Mouse (Mus musculus): ENCODE results near the gene Pcsk2. TPM values are rescaled to one million over a fixed set of nuclear protein-coding genes. Genes with fewer than 3 reads are reported as not detected.
A peak's percentile ranks its signal among the peaks of the same experiment; 100 is the strongest.

The Pcsk2 gene
- polyA plus RNA-seq, 1 experiment from 2014 or later = 0.92 TPM

GRCm38 (mm10) chr2:143546412-143547211 is 656 bp downstream of the Pcsk2 start:
- Histone ChIP-seq H3K9ac (ENCODE audit: low read depth, low read length) (no peak overlapping the region), H3K36me3 (ENCODE audit: insufficient read depth, low read length) (no peaks in the 10 kb centered on the region), H3K4me3 (replicated peaks; ENCODE audit: low read depth, low read length) (peak overlapping the region; percentile 32), H3K27me3 (ENCODE audit: insufficient read depth, low read length) (peaks cover 32% of the 10 kb centered on the region), H3K9me3 (replicated peaks; ENCODE audit: low read length) (no peaks in the 10 kb centered on the region; the same call in 1 of the 2 replicates), H3K4me1 (replicated peaks; ENCODE audit: insufficient read depth, low read length) (0 out of 2 replicates have a peak, but pooled peaks cover 6% of the 10 kb centered on the region), H3K27ac (no peak overlapping the region), H3K4me2 (ENCODE audit: low read length) (peak overlapping the region; percentile 67)
- DNase-seq (ENCODE audit: low spot score) = peak; percentile 42
- WGBS = 1% methylated on average over 33 of the region's 33 CpGs
- TF ChIP-seq CTCF (IDR thresholded peaks at IDR 0.05; ENCODE audit: low read depth) = no peak
- ATAC-seq (replicated peaks; ENCODE audit: low FRiP score, low read depth) = no peak

DNA sequence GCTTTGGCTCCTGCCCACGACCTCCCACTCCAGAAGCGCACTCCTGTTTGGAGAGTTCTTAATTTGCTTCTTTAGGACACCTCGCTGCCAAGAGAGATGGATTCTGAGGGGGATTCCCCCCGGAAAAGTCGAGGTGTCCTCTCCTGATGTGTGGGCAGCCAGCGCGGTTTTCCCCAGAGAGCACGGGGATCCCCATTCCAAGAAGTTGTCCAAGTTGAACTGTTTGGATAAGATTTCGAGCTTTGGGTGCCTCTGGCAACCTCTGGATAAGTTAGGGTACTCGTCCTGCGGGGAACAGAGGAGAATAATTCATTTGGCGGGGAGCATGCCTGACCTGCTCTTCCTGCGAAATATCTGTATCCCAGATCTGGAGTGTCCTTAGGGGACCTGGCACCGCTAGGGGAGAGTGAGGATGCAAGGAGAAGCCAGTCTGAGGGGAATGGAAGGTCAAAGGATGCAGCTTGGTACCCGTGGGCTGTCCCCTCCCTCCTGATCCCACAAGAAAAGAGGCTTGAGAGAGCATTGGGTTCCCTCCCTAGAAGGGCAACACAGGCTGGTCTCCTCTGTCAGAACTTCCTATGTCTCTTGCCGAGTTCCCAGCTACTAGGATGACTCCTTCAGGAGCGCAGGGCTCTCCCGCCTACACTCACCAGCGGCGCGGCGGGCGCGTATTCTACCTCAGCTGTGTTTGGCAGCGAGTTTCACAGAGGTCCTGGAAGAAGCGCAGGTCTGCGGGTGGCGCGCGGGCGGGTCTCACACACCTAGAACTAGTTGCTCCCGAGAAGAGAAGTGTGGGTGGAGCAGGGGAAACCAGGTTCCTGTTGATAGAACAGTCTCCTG is 1.5 kb downstream of the Pcsk2 start:
- no peaks in the 10 kb centered on the region; the same call in 1 of the 2 replicates for H3K9me3 ChIP-seq (replicated peaks; ENCODE audit: low read length)
- 0 out of 2 replicates have a peak, but pooled peaks cover 6% of the 10 kb centered on the region for H3K4me1 ChIP-seq (replicated peaks; ENCODE audit: insufficient read depth, low read length)
- H3K27ac ChIP-seq = no peak overlapping the region
- H3K4me2 ChIP-seq (ENCODE audit: low read length) = no peak overlapping the region
- WGBS = 2% methylated on average over 32 of the region's 32 CpGs
- no peak overlapping the region for H3K9ac ChIP-seq (ENCODE audit: low read depth, low read length)
- TF ChIP-seq CTCF (IDR thresholded peaks at IDR 0.05; ENCODE audit: low read depth) = no peak
- ATAC-seq (replicated peaks; ENCODE audit: low FRiP score, low read depth) = no peak
- no peak for DNase-seq (ENCODE audit: low spot score)
- H3K27me3 ChIP-seq (ENCODE audit: insufficient read depth, low read length) = peaks cover 32% of the 10 kb centered on the region
- no peaks in the 10 kb centered on the region for H3K36me3 ChIP-seq (ENCODE audit: insufficient read depth, low read length)
- H3K4me3 ChIP-seq (replicated peaks; ENCODE audit: low read depth, low read length) = no peak overlapping the region

DNA sequence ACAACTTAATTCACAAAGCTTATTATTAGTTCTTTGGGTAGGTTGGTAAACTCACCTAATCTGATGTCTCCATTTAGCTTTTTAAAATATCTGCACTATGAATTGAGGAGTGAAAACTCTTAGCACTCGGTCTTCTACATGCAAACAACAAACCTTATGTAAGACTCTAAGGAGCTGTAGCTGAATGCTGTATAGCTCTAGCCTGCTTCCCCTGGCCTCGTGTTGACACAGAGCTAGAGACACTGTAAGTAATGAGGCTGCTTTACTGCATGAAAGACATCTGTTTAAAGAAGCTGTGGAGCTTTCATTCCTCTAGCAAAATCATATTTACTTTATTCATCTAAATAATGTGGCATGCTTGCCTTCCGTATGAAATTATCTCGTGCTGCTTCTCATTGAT is 14.4 kb downstream of the Pcsk2 start:
- no peak for DNase-seq (ENCODE audit: low spot score)
- Histone ChIP-seq H3K9ac (ENCODE audit: low read depth, low read length) (no peak overlapping the region), H3K4me1 (replicated peaks; ENCODE audit: insufficient read depth, low read length) (no peaks in the 10 kb centered on the region), H3K4me3 (replicated peaks; ENCODE audit: low read depth, low read length) (no peak overlapping the region), H3K9me3 (replicated peaks; ENCODE audit: low read length) (no peaks in the 10 kb centered on the region), H3K27me3 (ENCODE audit: insufficient read depth, low read length) (no peaks in the 10 kb centered on the region), H3K4me2 (ENCODE audit: low read length) (no peak overlapping the region), H3K36me3 (ENCODE audit: insufficient read depth, low read length) (no peaks in the 10 kb centered on the region), H3K27ac (no peak overlapping the region)
- TF ChIP-seq CTCF (IDR thresholded peaks at IDR 0.05; ENCODE audit: low read depth) = no peak
- WGBS = 68% methylated on average over 4 of the region's 4 CpGs
- ATAC-seq (replicated peaks; ENCODE audit: low FRiP score, low read depth) = no peak

- Histone ChIP-seq H3K4me3 (replicated peaks; ENCODE audit: low read depth, low read length) (no peak overlapping the region), H3K9me3 (replicated peaks; ENCODE audit: low read length) (no peaks in the 10 kb centered on the region), H3K27ac (no peak overlapping the region), H3K36me3 (ENCODE audit: insufficient read depth, low read length) (no peaks in the 10 kb centered on the region), H3K4me2 (ENCODE audit: low read length) (no peak overlapping the region), H3K9ac (ENCODE audit: low read depth, low read length) (no peak overlapping the region), H3K4me1 (replicated peaks; ENCODE audit: insufficient read depth, low read length) (no peaks in the 10 kb centered on the region), H3K27me3 (ENCODE audit: insufficient read depth, low read length) (no peaks in the 10 kb centered on the region)
- DNase-seq (ENCODE audit: low spot score) (no peak), ATAC-seq (replicated peaks; ENCODE audit: low FRiP score, low read depth) (no peak)
- 78% methylated on average over 2 of the region's 2 CpGs for WGBS
- TF ChIP-seq CTCF (IDR thresholded peaks at IDR 0.05; ENCODE audit: low read depth) = no peak
Measured at GRCm38 (mm10) chr2:143565062-143565461, 19.1 kb downstream of the Pcsk2 start.

- Histone ChIP-seq H3K27ac (no peak overlapping the region), H3K36me3 (ENCODE audit: insufficient read depth, low read length) (no peaks in the 10 kb centered on the region), H3K9me3 (replicated peaks; ENCODE audit: low read length) (no peaks in the 10 kb centered on the region), H3K9ac (ENCODE audit: low read depth, low read length) (no peak overlapping the region), H3K4me3 (replicated peaks; ENCODE audit: low read depth, low read length) (no peak overlapping the region), H3K4me2 (ENCODE audit: low read length) (no peak overlapping the region), H3K4me1 (replicated peaks; ENCODE audit: insufficient read depth, low read length) (no peaks in the 10 kb centered on the region), H3K27me3 (ENCODE audit: insufficient read depth, low read length) (no peaks in the 10 kb centered on the region)
- DNase-seq (ENCODE audit: low spot score) = no peak
- no peak for ATAC-seq (replicated peaks; ENCODE audit: low FRiP score, low read depth)
- 74% methylated on average over 6 of the region's 6 CpGs for WGBS
- TF ChIP-seq CTCF (IDR thresholded peaks at IDR 0.05; ENCODE audit: low read depth) = no peak
Measured at GRCm38 (mm10) chr2:143565961-143566360, 20.0 kb downstream of the Pcsk2 start.

DNA sequence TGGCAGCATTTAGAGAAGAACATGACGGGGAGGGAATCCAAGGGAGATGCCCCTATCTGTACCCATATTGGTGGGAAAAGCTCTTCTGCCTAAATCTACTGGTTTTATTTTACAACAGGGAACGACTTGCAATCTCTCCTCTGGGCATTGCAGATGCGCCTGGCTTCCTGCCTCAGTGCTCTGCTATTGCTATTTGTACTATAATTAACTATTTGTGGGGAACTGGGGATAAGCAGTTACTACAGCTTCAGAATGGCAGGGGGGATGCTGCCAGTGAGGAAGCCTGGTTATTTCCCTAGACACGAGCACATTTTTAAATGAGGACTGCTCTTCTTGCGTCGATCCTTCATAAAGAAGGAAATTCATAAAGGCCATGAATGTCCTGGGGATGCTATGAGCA is 39.4 kb downstream of the Pcsk2 start:
- Histone ChIP-seq H3K9me3 (replicated peaks; ENCODE audit: low read length) (no peaks in the 10 kb centered on the region), H3K4me3 (replicated peaks; ENCODE audit: low read depth, low read length) (no peak overlapping the region), H3K9ac (ENCODE audit: low read depth, low read length) (no peak overlapping the region), H3K4me2 (ENCODE audit: low read length) (no peak overlapping the region), H3K27ac (no peak overlapping the region), H3K27me3 (ENCODE audit: insufficient read depth, low read length) (no peaks in the 10 kb centered on the region), H3K36me3 (ENCODE audit: insufficient read depth, low read length) (no peaks in the 10 kb centered on the region), H3K4me1 (replicated peaks; ENCODE audit: insufficient read depth, low read length) (no peaks in the 10 kb centered on the region)
- WGBS = 78% methylated on average over 6 of the region's 6 CpGs
- DNase-seq (ENCODE audit: low spot score) (no peak), ATAC-seq (replicated peaks; ENCODE audit: low FRiP score, low read depth) (no peak)
- TF ChIP-seq CTCF (IDR thresholded peaks at IDR 0.05; ENCODE audit: low read depth) = no peak
